Mouse (Mus musculus): ENCODE measurements at regions not wholly inside any gene's neighbourhood (a gene's known extent, or its start where the extent isn't known, plus 50 kb on each side); places are given as distances from the start of the nearest gene placed in this dataset.

- H3K36me3 ChIP-seq (ENCODE audit: control insufficient read depth, insufficient read depth, low read length) = no peaks in the 10 kb centered on the region
- TF ChIP-seq POLR2A (IDR thresholded peaks at IDR 0.05; ENCODE audit: low read depth, low read length) (no peak), CTCF (IDR thresholded peaks at IDR 0.05; ENCODE audit: extremely low read depth, insufficient read length, insufficient replicate concordance, low read depth, low read length) (no peak)
These were observed 289.8 kb upstream of the Rbfox1 start for GRCm38 (mm10) chr16:5595359-5595758.

GRCm38 (mm10) chr16:5578333-5578732, 306.8 kb upstream of the Rbfox1 start:
- no peaks in the 10 kb centered on the region for H3K27me3 ChIP-seq (ENCODE audit: control insufficient read depth, insufficient read depth, low read length)
- 45% methylated on average over 3 of the region's 3 CpGs for WGBS
- TF ChIP-seq POLR2A (IDR thresholded peaks at IDR 0.05; ENCODE audit: low read depth, low read length) (no peak), CTCF (IDR thresholded peaks at IDR 0.05; ENCODE audit: extremely low read depth, insufficient read length, insufficient replicate concordance, low read depth, low read length) (no peak)
- no peak overlapping the region for H3K4me3 ChIP-seq (ENCODE audit: low read depth, low read length)
- H3K27ac ChIP-seq (ENCODE audit: insufficient read depth, low read depth, low read length) = no peak overlapping the region
- no peaks in the 10 kb centered on the region for H3K36me3 ChIP-seq (ENCODE audit: control insufficient read depth, insufficient read depth, low read length)
- H3K4me1 ChIP-seq (ENCODE audit: control insufficient read depth, insufficient read depth, insufficient read length, low read length) = no peaks in the 10 kb centered on the region

More at GRCm38 (mm10) chr16:5595359-5595758, 289.8 kb upstream of the Rbfox1 start:
- 77% methylated on average over 6 of the region's 6 CpGs for WGBS
- H3K27me3 ChIP-seq (ENCODE audit: control insufficient read depth, insufficient read depth, low read length) = no peaks in the 10 kb centered on the region
- H3K27ac ChIP-seq (ENCODE audit: insufficient read depth, low read depth, low read length) = no peak overlapping the region
- H3K4me3 ChIP-seq (ENCODE audit: low read depth, low read length) = no peak overlapping the region
- H3K4me1 ChIP-seq (ENCODE audit: control insufficient read depth, insufficient read depth, insufficient read length, low read length) = no peaks in the 10 kb centered on the region

- Histone ChIP-seq H3K4me3 (ENCODE audit: low read depth, low read length) (no peak overlapping the region), H3K27ac (ENCODE audit: insufficient read depth, low read depth, low read length) (no peak overlapping the region), H3K36me3 (ENCODE audit: control insufficient read depth, insufficient read depth, low read length) (no peaks in the 10 kb centered on the region), H3K4me1 (ENCODE audit: control insufficient read depth, insufficient read depth, insufficient read length, low read length) (peaks cover 3% of the 10 kb centered on the region; the same call in 1 of the 2 replicates), H3K27me3 (ENCODE audit: control insufficient read depth, insufficient read depth, low read length) (no peaks in the 10 kb centered on the region)
- TF ChIP-seq POLR2A (IDR thresholded peaks at IDR 0.05; ENCODE audit: low read depth, low read length) (no peak), CTCF (IDR thresholded peaks at IDR 0.05; ENCODE audit: extremely low read depth, insufficient read length, insufficient replicate concordance, low read depth, low read length) (no peak)
These were observed 312.4 kb upstream of the Rbfox1 start for GRCm38 (mm10) chr16:5572780-5573179.

- peak overlapping the region; percentile 40 for H3K27ac ChIP-seq (ENCODE audit: insufficient read depth, low read depth, low read length)
- H3K36me3 ChIP-seq (ENCODE audit: control insufficient read depth, insufficient read depth, low read length) = no peaks in the 10 kb centered on the region
- H3K4me3 ChIP-seq (ENCODE audit: low read depth, low read length) = no peak overlapping the region
- TF ChIP-seq CTCF (IDR thresholded peaks at IDR 0.05; ENCODE audit: extremely low read depth, insufficient read length, insufficient replicate concordance, low read depth, low read length) (no peak), POLR2A (IDR thresholded peaks at IDR 0.05; ENCODE audit: low read depth, low read length) (no peak)
- WGBS = 71% methylated on average over 4 of the region's 4 CpGs
- H3K27me3 ChIP-seq (ENCODE audit: control insufficient read depth, insufficient read depth, low read length) = no peaks in the 10 kb centered on the region
- peaks cover 3% of the 10 kb centered on the region; the same call in 1 of the 2 replicates for H3K4me1 ChIP-seq (ENCODE audit: control insufficient read depth, insufficient read depth, insufficient read length, low read length)
These were observed 314.5 kb upstream of the Rbfox1 start for GRCm38 (mm10) chr16:5570619-5571018.

GRCm38 (mm10) chr16:5569101-5569500, 313.3 kb upstream of the Eef2kmt start:
- TF ChIP-seq CTCF (IDR thresholded peaks at IDR 0.05; ENCODE audit: extremely low read depth, insufficient read length, insufficient replicate concordance, low read depth, low read length) = no peak
- TF ChIP-seq POLR2A (IDR thresholded peaks at IDR 0.05; ENCODE audit: low read depth, low read length) = no peak
- Histone ChIP-seq H3K4me1 (ENCODE audit: control insufficient read depth, insufficient read depth, insufficient read length, low read length) (peaks cover 3% of the 10 kb centered on the region; the same call in 1 of the 2 replicates), H3K4me3 (ENCODE audit: low read depth, low read length) (no peak overlapping the region), H3K36me3 (ENCODE audit: control insufficient read depth, insufficient read depth, low read length) (no peaks in the 10 kb centered on the region), H3K27me3 (ENCODE audit: control insufficient read depth, insufficient read depth, low read length) (no peaks in the 10 kb centered on the region), H3K27ac (ENCODE audit: insufficient read depth, low read depth, low read length) (no peak overlapping the region)
- 80% methylated on average over 10 of the region's 10 CpGs for WGBS

GRCm38 (mm10) chr16:5549026-5549425, 293.2 kb upstream of the Eef2kmt start:
- 55% methylated on average over 6 of the region's 6 CpGs for WGBS
- no peak overlapping the region for H3K4me3 ChIP-seq (ENCODE audit: low read depth, low read length)
- H3K27ac ChIP-seq (ENCODE audit: insufficient read depth, low read depth, low read length) = no peak overlapping the region
- no peaks in the 10 kb centered on the region for H3K4me1 ChIP-seq (ENCODE audit: control insufficient read depth, insufficient read depth, insufficient read length, low read length)
- H3K36me3 ChIP-seq (ENCODE audit: control insufficient read depth, insufficient read depth, low read length) = no peaks in the 10 kb centered on the region
- TF ChIP-seq POLR2A (IDR thresholded peaks at IDR 0.05; ENCODE audit: low read depth, low read length) (no peak), CTCF (IDR thresholded peaks at IDR 0.05; ENCODE audit: extremely low read depth, insufficient read length, insufficient replicate concordance, low read depth, low read length) (no peak)
- no peaks in the 10 kb centered on the region for H3K27me3 ChIP-seq (ENCODE audit: control insufficient read depth, insufficient read depth, low read length)

GRCm38 (mm10) chr16:5548602-5549001, 292.8 kb upstream of the Eef2kmt start:
- no peak for TF ChIP-seq POLR2A (IDR thresholded peaks at IDR 0.05; ENCODE audit: low read depth, low read length)
- no peak for TF ChIP-seq CTCF (IDR thresholded peaks at IDR 0.05; ENCODE audit: extremely low read depth, insufficient read length, insufficient replicate concordance, low read depth, low read length)
- H3K27me3 ChIP-seq (ENCODE audit: control insufficient read depth, insufficient read depth, low read length) = no peaks in the 10 kb centered on the region
- H3K4me3 ChIP-seq (ENCODE audit: low read depth, low read length) = no peak overlapping the region
- no peaks in the 10 kb centered on the region for H3K36me3 ChIP-seq (ENCODE audit: control insufficient read depth, insufficient read depth, low read length)
- no peaks in the 10 kb centered on the region for H3K4me1 ChIP-seq (ENCODE audit: control insufficient read depth, insufficient read depth, insufficient read length, low read length)
- WGBS = 54% methylated on average over 3 of the region's 3 CpGs
- no peak overlapping the region for H3K27ac ChIP-seq (ENCODE audit: insufficient read depth, low read depth, low read length)
